Mouse (Mus musculus) hindbrain, embryonic 13.5 days (tissue): ENCODE measurements at regions not wholly inside any gene's neighbourhood (a gene's known extent, or its start where the extent isn't known, plus 50 kb on each side); places are given as distances from the start of the nearest gene placed in this dataset.

Source experiments
- ATAC-seq: fragments of 200-750 bp; cut with Nextera tagmentation; 2 replicates; pipeline ENCODE4 v1.8.0; 2017; ENCODE audit warnings: moderate TSS enrichment; ENCODE audit not compliant: low FRiP score
- H3K27ac ChIP-seq: fragments of 300-500 bp; sonication (generic); 2 replicates; pipeline ENCODE4 v1.5.1; 2015; ENCODE audit warnings: inconsistent platforms, mild to moderate bottlenecking, moderate library complexity
- H3K27me3 ChIP-seq: fragments of 300-500 bp; sonication (generic); 2 replicates; pipeline ENCODE4 v1.6.1; 2015; ENCODE audit warnings: mild to moderate bottlenecking, inconsistent platforms
- H3K36me3 ChIP-seq: fragments of 300-500 bp; sonication (generic); 2 replicates; pipeline ENCODE4 v1.6.1; 2015; ENCODE audit warnings: mild to moderate bottlenecking, inconsistent platforms
- H3K4me1 ChIP-seq: fragments of 300-500 bp; sonication (generic); replicated peaks from 2 replicates; pipeline ENCODE4 v1.6.1; 2015; ENCODE audit warnings: inconsistent platforms
- H3K4me2 ChIP-seq: fragments of 300-500 bp; sonication (generic); 2 replicates; pipeline ENCODE4 v1.6.1; 2015; ENCODE audit warnings: inconsistent platforms, mild to moderate bottlenecking, moderate library complexity
- H3K4me3 ChIP-seq: fragments of 300-500 bp; sonication (generic); 2 replicates; pipeline ENCODE4 v1.5.1; 2015; ENCODE audit warnings: mild to moderate bottlenecking, inconsistent platforms
- H3K9ac ChIP-seq: fragments of 300-500 bp; sonication (generic); 2 replicates; pipeline ENCODE4 v1.6.1; 2015; ENCODE audit warnings: mild to moderate bottlenecking, inconsistent platforms
- H3K9me3 ChIP-seq: fragments of 300-500 bp; sonication (generic); 2 replicates; pipeline ENCODE4 v1.6.1; 2016; ENCODE audit warnings: inconsistent platforms
- WGBS: fragments of 180-500 bp; shearing (Covaris S2); methylation state at CpG from one replicate; pipeline ENCODE4 v1.1.7; 2015; 5-methylcytosine and 5-hydroxymethylcytosine counted together

- Histone ChIP-seq H3K36me3 (no peaks in the 10 kb centered on the region), H3K27ac (no peak overlapping the region), H3K4me1 (no peaks in the 10 kb centered on the region), H3K4me3 (no peak overlapping the region), H3K27me3 (no peaks in the 10 kb centered on the region), H3K9me3 (no peaks in the 10 kb centered on the region), H3K4me2 (no peak overlapping the region), H3K9ac (no peak overlapping the region)
- WGBS, result 81% methylated on average over 5 of the region's 5 CpGs
- ATAC-seq, result no peak
These were observed 442.6 kb downstream of the Atp23 start for GRCm38 (mm10) chr10:126458523-126458922.

GRCm38 (mm10) chr10:126452757-126453528, 448.2 kb downstream of the Atp23 start:
- H3K27me3 ChIP-seq, result no peaks in the 10 kb centered on the region
- no peaks in the 10 kb centered on the region for H3K36me3 ChIP-seq
- H3K27ac ChIP-seq, result no peak overlapping the region
- 69% methylated on average over 15 of the region's 15 CpGs for WGBS
- H3K4me1 ChIP-seq, result no peaks in the 10 kb centered on the region
- H3K4me2 ChIP-seq, result no peak overlapping the region
- H3K9ac ChIP-seq, result no peak overlapping the region
- no peak overlapping the region for H3K4me3 ChIP-seq
- no peak for ATAC-seq
- H3K9me3 ChIP-seq, result no peaks in the 10 kb centered on the region

- Histone ChIP-seq H3K9me3 (no peaks in the 10 kb centered on the region), H3K4me1 (no peaks in the 10 kb centered on the region), H3K4me2 (no peak overlapping the region), H3K27ac (no peak overlapping the region), H3K27me3 (no peaks in the 10 kb centered on the region), H3K4me3 (no peak overlapping the region), H3K36me3 (no peaks in the 10 kb centered on the region), H3K9ac (no peak overlapping the region)
- 86% methylated on average over 10 of the region's 10 CpGs for WGBS
- no peak for ATAC-seq
These were observed 449.0 kb downstream of the Atp23 start for GRCm38 (mm10) chr10:126452057-126452622.

GRCm38 (mm10) chr10:126431222-126431621, 465.3 kb downstream of the Lrig3 start:
- no peak for ATAC-seq
- H3K4me2 ChIP-seq, result no peak overlapping the region
- no peaks in the 10 kb centered on the region for H3K4me1 ChIP-seq
- no peaks in the 10 kb centered on the region for H3K9me3 ChIP-seq
- no peaks in the 10 kb centered on the region for H3K27me3 ChIP-seq
- no peaks in the 10 kb centered on the region for H3K36me3 ChIP-seq
- no peak overlapping the region for H3K4me3 ChIP-seq
- no peak overlapping the region for H3K27ac ChIP-seq
- H3K9ac ChIP-seq, result no peak overlapping the region

GRCm38 (mm10) chr10:126430346-126430745, 464.4 kb downstream of the Lrig3 start:
- Histone ChIP-seq H3K4me3 (no peak overlapping the region), H3K27me3 (no peaks in the 10 kb centered on the region), H3K4me2 (no peak overlapping the region), H3K4me1 (no peaks in the 10 kb centered on the region), H3K36me3 (no peaks in the 10 kb centered on the region), H3K9ac (no peak overlapping the region), H3K9me3 (no peaks in the 10 kb centered on the region), H3K27ac (no peak overlapping the region)
- WGBS, result 91% methylated on average over 8 of the region's 8 CpGs
- ATAC-seq, result no peak

GRCm38 (mm10) chr10:126429502-126429901, 463.5 kb downstream of the Lrig3 start:
- no peak for ATAC-seq
- Histone ChIP-seq H3K4me2 (no peak overlapping the region), H3K27me3 (no peaks in the 10 kb centered on the region), H3K4me3 (no peak overlapping the region), H3K27ac (no peak overlapping the region), H3K9ac (no peak overlapping the region), H3K9me3 (no peaks in the 10 kb centered on the region), H3K36me3 (no peaks in the 10 kb centered on the region), H3K4me1 (no peaks in the 10 kb centered on the region)
- WGBS, result 85% methylated on average over 1 of the region's 1 CpGs

GRCm38 (mm10) chr10:126422066-126422465, 456.1 kb downstream of the Lrig3 start:
- Histone ChIP-seq H3K27ac (no peak overlapping the region), H3K9ac (no peak overlapping the region), H3K4me3 (no peak overlapping the region), H3K4me1 (no peaks in the 10 kb centered on the region), H3K36me3 (no peaks in the 10 kb centered on the region), H3K9me3 (no peaks in the 10 kb centered on the region), H3K4me2 (no peak overlapping the region), H3K27me3 (no peaks in the 10 kb centered on the region)
- no peak for ATAC-seq
- WGBS, result 53% methylated on average over 6 of the region's 6 CpGs

GRCm38 (mm10) chr10:126413786-126414185, 447.8 kb downstream of the Lrig3 start:
- Histone ChIP-seq H3K4me1 (no peaks in the 10 kb centered on the region), H3K36me3 (no peaks in the 10 kb centered on the region), H3K9ac (no peak overlapping the region), H3K4me2 (no peak overlapping the region), H3K9me3 (no peaks in the 10 kb centered on the region; the same call in 1 of the 2 replicates), H3K27ac (no peak overlapping the region), H3K4me3 (no peak overlapping the region), H3K27me3 (no peaks in the 10 kb centered on the region)
- no peak for ATAC-seq
- 78% methylated on average over 7 of the region's 7 CpGs for WGBS

- no peak overlapping the region for H3K4me2 ChIP-seq
- H3K4me3 ChIP-seq, result no peak overlapping the region
- no peak for ATAC-seq
- H3K9ac ChIP-seq, result no peak overlapping the region
- H3K4me1 ChIP-seq, result no peaks in the 10 kb centered on the region
- no peak overlapping the region for H3K27ac ChIP-seq
- no peaks in the 10 kb centered on the region for H3K27me3 ChIP-seq
- WGBS, result 92% methylated on average over 2 of the region's 3 CpGs
- H3K36me3 ChIP-seq, result no peaks in the 10 kb centered on the region
- no peaks in the 10 kb centered on the region for H3K9me3 ChIP-seq
These were observed 426.3 kb downstream of the Lrig3 start for GRCm38 (mm10) chr10:126392235-126392634.

- Histone ChIP-seq H3K4me2 (no peak overlapping the region), H3K27ac (no peak overlapping the region), H3K9ac (no peak overlapping the region), H3K4me1 (no peaks in the 10 kb centered on the region), H3K36me3 (no peaks in the 10 kb centered on the region), H3K9me3 (no peaks in the 10 kb centered on the region), H3K27me3 (no peaks in the 10 kb centered on the region), H3K4me3 (no peak overlapping the region)
- no peak for ATAC-seq
- 71% methylated on average over 6 of the region's 6 CpGs for WGBS
These were observed 425.8 kb downstream of the Lrig3 start for GRCm38 (mm10) chr10:126391770-126392169.

GRCm38 (mm10) chr10:126386430-126386829, 420.5 kb downstream of the Lrig3 start:
- no peak overlapping the region for H3K4me2 ChIP-seq
- H3K36me3 ChIP-seq, result no peaks in the 10 kb centered on the region
- no peak overlapping the region for H3K9ac ChIP-seq
- no peaks in the 10 kb centered on the region for H3K9me3 ChIP-seq
- no peak overlapping the region for H3K4me3 ChIP-seq
- no peak for ATAC-seq
- H3K27me3 ChIP-seq, result no peaks in the 10 kb centered on the region
- no peaks in the 10 kb centered on the region for H3K4me1 ChIP-seq
- WGBS, result 67% methylated on average over 3 of the region's 3 CpGs
- H3K27ac ChIP-seq, result no peak overlapping the region

GRCm38 (mm10) chr10:126385644-126386043, 419.7 kb downstream of the Lrig3 start:
- no peak for ATAC-seq
- Histone ChIP-seq H3K27ac (no peak overlapping the region), H3K9me3 (no peaks in the 10 kb centered on the region), H3K36me3 (no peaks in the 10 kb centered on the region), H3K9ac (no peak overlapping the region), H3K4me1 (no peaks in the 10 kb centered on the region), H3K4me3 (no peak overlapping the region), H3K27me3 (no peaks in the 10 kb centered on the region), H3K4me2 (no peak overlapping the region)
- WGBS, result 94% methylated on average over 6 of the region's 6 CpGs

- H3K9me3 ChIP-seq, result no peaks in the 10 kb centered on the region
- no peak overlapping the region for H3K4me3 ChIP-seq
- no peaks in the 10 kb centered on the region for H3K36me3 ChIP-seq
- no peak for ATAC-seq
- WGBS, result 92% methylated on average over 2 of the region's 2 CpGs
- no peak overlapping the region for H3K9ac ChIP-seq
- 0 out of 2 replicates have a peak, but pooled peaks cover 5% of the 10 kb centered on the region for H3K4me1 ChIP-seq
- no peak overlapping the region for H3K27ac ChIP-seq
- no peak overlapping the region for H3K4me2 ChIP-seq
- 0 out of 2 replicates have a peak, but pooled peaks cover 2% of the 10 kb centered on the region for H3K27me3 ChIP-seq
These were observed 414.4 kb downstream of the Lrig3 start for GRCm38 (mm10) chr10:126380381-126380780.
